Comparison of ENCODE assay signal across 12 mouse cellular contexts in the genomic region with DNA sequence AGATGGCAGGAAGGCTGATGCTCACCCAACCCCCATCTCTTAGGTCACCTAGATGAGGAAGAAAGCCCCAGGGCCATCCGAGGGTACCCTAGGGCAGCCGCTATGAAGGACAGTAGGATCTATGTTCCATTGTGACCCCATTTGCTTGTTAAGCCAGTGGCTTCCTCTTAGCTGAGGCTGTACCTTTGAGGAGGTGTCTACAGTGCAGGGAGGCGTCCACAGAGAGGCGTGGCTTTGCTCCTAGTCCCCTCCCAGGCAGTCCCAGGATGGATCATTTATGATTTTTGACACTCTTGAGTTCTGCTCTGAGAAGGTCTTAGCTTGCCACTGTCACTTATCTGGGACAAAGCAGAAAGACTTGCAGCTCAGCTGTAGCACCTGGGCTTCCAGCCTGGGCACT. TPM values are rescaled to one million over a fixed set of nuclear protein-coding genes. Genes with fewer than 3 reads are reported as not detected.
DNase-seq lines count a peak whose midpoint lies in the region; ATAC-seq lines count a peak whose summit lies in the region.
"Had no signal": no experiment of that assay in that cellular context is flagged by ENCODE, and none has a peak within 500 bp of the region (broad histone marks: within the 10 kb centered on the region; RNA-seq: fewer than 3 reads in every experiment).

No protein-coding gene starts in this region.

- H3K4me1 ChIP-seq in heart, embryonic 12.5 days (replicated peaks) = peaks cover 44% of the 10 kb centered on the region
- H3K4me1 ChIP-seq in lung, embryonic 16.5 days (replicated peaks; ENCODE audit: control insufficient read depth, insufficient read depth, low read length) = peaks cover 21% of the 10 kb centered on the region
- peaks cover 35% of the 10 kb centered on the region for H3K4me1 ChIP-seq in midbrain, embryonic 10.5 days

- 90% methylated on average over 4 of the region's 4 CpGs for WGBS in heart, embryonic 12.5 days
- 75% methylated on average over 4 of the region's 4 CpGs for WGBS in lung, embryonic 16.5 days
- WGBS in midbrain, embryonic 10.5 days = 86% methylated on average over 4 of the region's 4 CpGs

- H3K27ac ChIP-seq in heart, embryonic 12.5 days (ENCODE audit: poor library complexity, severe bottlenecking) = 0 out of 2 replicates have a peak overlapping the region, but pooled peaks have one; percentile 26
- peak overlapping the region; percentile 23 for H3K27ac ChIP-seq in lung, embryonic 16.5 days (ENCODE audit: low read length)
- no peak overlapping the region; the same call in 1 of the 2 replicates for H3K27ac ChIP-seq in midbrain, embryonic 10.5 days (replicated peaks)
- H3K27ac ChIP-seq: midbrain, embryonic 12.5 days had no signal

- H3K4me3 ChIP-seq in heart, embryonic 12.5 days = no peak overlapping the region
- no peak overlapping the region for H3K4me3 ChIP-seq in lung, embryonic 16.5 days (ENCODE audit: low read length)
- H3K4me3 ChIP-seq in midbrain, embryonic 10.5 days = no peak overlapping the region
- H3K4me3 ChIP-seq: midbrain, embryonic 12.5 days had no signal

- no peaks in the 10 kb centered on the region for H3K36me3 ChIP-seq in heart, embryonic 12.5 days
- H3K36me3 ChIP-seq in lung, embryonic 16.5 days (ENCODE audit: control insufficient read depth, insufficient read depth, low read length) = no peaks in the 10 kb centered on the region
- H3K36me3 ChIP-seq in splenic B cell, adult 2 months (ENCODE audit: control insufficient read depth, insufficient read depth, low read length, poor library complexity, severe bottlenecking) = peaks cover 6% of the 10 kb centered on the region
- no peaks in the 10 kb centered on the region for H3K36me3 ChIP-seq in midbrain, embryonic 10.5 days
- H3K36me3 ChIP-seq: midbrain, embryonic 12.5 days had no signal

- H3K9me3 ChIP-seq in heart, embryonic 12.5 days (replicated peaks) = no peaks in the 10 kb centered on the region
- H3K9me3 ChIP-seq in lung, embryonic 16.5 days (ENCODE audit: control insufficient read depth, low read length) = no peaks in the 10 kb centered on the region
- H3K9me3 ChIP-seq in midbrain, embryonic 10.5 days (replicated peaks) = no peaks in the 10 kb centered on the region
- H3K9me3 ChIP-seq: midbrain, embryonic 12.5 days had no signal

- no peak overlapping the region for H3K4me2 ChIP-seq in heart, embryonic 12.5 days
- no peak overlapping the region for H3K4me2 ChIP-seq in lung, embryonic 16.5 days (ENCODE audit: low read depth, low read length)
- H3K4me2 ChIP-seq: midbrain, embryonic 12.5 days had no signal

- DNase-seq in heart, postnatal 25 days (ENCODE audit: low spot score) = no peak
- DNase-seq in lung, postnatal 36 days = no peak
- DNase-seq in liver = peak; percentile 62
- DNase-seq in splenic B cell, adult 2 months (ENCODE audit: low read depth, low spot score) = peak; percentile 34
- DNase-seq in midbrain, embryonic 10.5 days (ENCODE audit: low spot score) = no peak
- DNase-seq in layer of hippocampus, postnatal 25 days (ENCODE audit: extremely low spot score in 1 of 2, low spot score in 1 of 2) = no peak
- DNase-seq: left cerebral cortex, postnatal 4 days had no signal

- intact Hi-C loops in heart, postnatal 25 days (cut with DNase I) = no loop called here

- H3K27me3 ChIP-seq in heart, embryonic 12.5 days (replicated peaks) = peaks cover 5% of the 10 kb centered on the region; the same call in 1 of the 2 replicates
- H3K27me3 ChIP-seq in lung, embryonic 16.5 days (ENCODE audit: control insufficient read depth, insufficient read depth, low read depth, low read length) = no peaks in the 10 kb centered on the region
- H3K27me3 ChIP-seq in splenic B cell, adult 2 months (ENCODE audit: control insufficient read depth, insufficient read depth, low read length, poor library complexity, severe bottlenecking) = no peaks in the 10 kb centered on the region
- H3K27me3 ChIP-seq in midbrain, embryonic 10.5 days (ENCODE audit: low read depth, poor library complexity, severe bottlenecking) = peaks cover 48% of the 10 kb centered on the region

- ATAC-seq in heart, embryonic 12.5 days (ENCODE audit: insufficient number of reproducible peaks, low FRiP score) = no peak
- no peak; the same call in 1 of the 2 replicates for ATAC-seq in lung, embryonic 16.5 days (ENCODE audit: low read depth)

- H3K9ac ChIP-seq in heart, embryonic 12.5 days = no peak overlapping the region
- H3K9ac ChIP-seq in lung, embryonic 16.5 days (ENCODE audit: low read length) = no peak overlapping the region
- H3K9ac ChIP-seq: midbrain, embryonic 12.5 days had no signal

RNA-seq across cellular contexts. Expression of a gene that starts 5.7 kb away (rescaled TPM):
- polyA plus RNA-seq in heart, embryonic 12.5 days (2016; fragmentation: Nextera tagmentation; extraction: Ambion mirVana) = 2.9 and 3.2 TPM in 2 replicates
- 10 to 100 TPM in 1 of 2 experiments, 1 to 10 TPM in 1; 9.8 to 11.0 TPM for total RNA-seq in heart, postnatal 25 days (2021)
- polyA plus RNA-seq in lung, embryonic 16.5 days (2015; fragmentation: Nextera tagmentation; extraction: Ambion mirVana) = 2.6 and 3.2 TPM in 2 replicates
- 1.5 and 2.1 TPM in 2 replicates for polyA plus RNA-seq in midbrain, embryonic 10.5 days (2016; fragmentation: Nextera tagmentation; extraction: Ambion mirVana)
- total RNA-seq in layer of hippocampus, postnatal 25 days (2021) = 1 to 10 TPM; 7.6 to 8.6 TPM

RNA-seq across cellular contexts. Expression of a gene that starts 7.0 kb away (rescaled TPM):
- polyA plus RNA-seq in heart, embryonic 12.5 days (2016; fragmentation: Nextera tagmentation; extraction: Ambion mirVana) = 0.31 and 0.36 TPM in 2 replicates
- under 1 TPM in 1 of 2 experiments, not detected in 1; 0.61 TPM for total RNA-seq in heart, postnatal 25 days (2021)
- 0.79 TPM in 1 of 2 replicates, not detected in the other for polyA plus RNA-seq in lung, embryonic 16.5 days (2015; fragmentation: Nextera tagmentation; extraction: Ambion mirVana)
- polyA plus RNA-seq in midbrain, embryonic 10.5 days (2016; fragmentation: Nextera tagmentation; extraction: Ambion mirVana) = 0.32 TPM in 1 of 2 replicates, not detected in the other
- 1 to 10 TPM; 1.2 TPM for total RNA-seq in layer of hippocampus, postnatal 25 days (2021)
- total RNA-seq: hematopoietic stem cell, adult 5-6 weeks had no signal
- polyA plus RNA-seq: large intestine, adult 2 months had no signal

Comparison
In these comparisons a context has a peak if more than half of its experiments do, and no peak if none do; other contexts are left out.
1. DNase-seq: peak in liver (single experiment) and splenic B cell, adult 2 months (single experiment); none in heart, postnatal 25 days (single experiment), lung, postnatal 36 days (single experiment), midbrain, embryonic 10.5 days (single experiment) and layer of hippocampus, postnatal 25 days (0 of 2).